Mouse (Mus musculus) gastrocnemius, postnatal 36 days (tissue): ENCODE results near the gene Tmem129. TPM values are rescaled to one million over a fixed set of nuclear protein-coding genes. Genes with fewer than 3 reads are reported as not detected.

Experiments used
- total RNA-seq, 2 experiments: library from RNA; stranded (reverse); gene quantifications; 2 replicates each; pipeline ENCODE4 v1.2.3; 2021

Gene Tmem129
- total RNA-seq, 2 experiments from 2014 or later: 6.1 to 9.7 TPM

Other genes with a start within 250 kb of the Tmem129 start
- not detected for gene Nkx1-1, start 224.4 kb downstream of the Tmem129 start, total RNA-seq
- 10 to 100 TPM; 56.9 to 61.8 TPM for gene Fam53a, start 28.8 kb downstream of the Tmem129 start, total RNA-seq
- gene Gm9903, start 28.5 kb downstream of the Tmem129 start, total RNA-seq: under 1 TPM; 0.42 to 0.54 TPM
- 1 to 10 TPM; 7.4 to 7.6 TPM for gene Slbp, start 5.8 kb downstream of the Tmem129 start, total RNA-seq
- 1 to 10 TPM; 1.6 to 3.1 TPM for gene Tacc3, start 288 bp downstream of the Tmem129 start, total RNA-seq
- 1 to 10 TPM; 3.1 to 5.0 TPM for gene Fgfr3, start 63.3 kb upstream of the Tmem129 start, total RNA-seq
- 10 to 100 TPM; 76.2 to 79.8 TPM for gene Letm1, start 124.4 kb upstream of the Tmem129 start, total RNA-seq
- 1 to 10 TPM; 9.1 to 9.4 TPM for gene Nsd2, start 162.3 kb upstream of the Tmem129 start, total RNA-seq